Mouse (Mus musculus) CD4-positive, CD25-positive, alpha-beta regulatory T cell (primary cell): ENCODE results near the gene Krt35. TPM values are rescaled to one million over a fixed set of nuclear protein-coding genes. Genes with fewer than 3 reads are reported as not detected.

Source experiments
- polyA plus RNA-seq: library from polyadenylated mRNA; unstranded; fragments of 100-300 nt; shearing (Covaris generic); gene quantifications from one replicate; pipeline ENCODE4 v1.2.1, GENCODE M21; 2017

Krt35 gene
- not detected for polyA plus RNA-seq

DNA sequence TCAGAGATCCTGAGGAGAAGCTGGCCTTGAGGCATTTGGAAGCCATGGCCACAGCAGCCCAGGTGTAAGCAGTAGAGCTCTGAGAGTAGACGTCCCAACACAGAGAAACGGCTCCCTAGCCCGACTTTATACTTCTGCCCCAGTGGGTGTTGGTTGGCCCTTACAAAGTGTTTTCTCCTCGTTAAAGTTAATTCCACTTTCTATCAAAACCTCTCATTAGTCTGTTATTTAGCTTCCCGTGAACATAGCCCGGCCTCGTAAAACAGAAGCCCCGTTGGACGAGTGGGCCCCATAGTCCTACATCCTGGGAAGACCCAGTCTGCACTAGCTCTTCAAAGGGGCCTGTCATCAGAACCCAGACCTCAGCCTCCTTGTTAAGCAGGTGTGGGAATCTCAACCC is at the start of gene Krt35:
Gene Krt35, minus strand, starts transcription at position 101 of the 400 bp plus-strand sequence.

DNA sequence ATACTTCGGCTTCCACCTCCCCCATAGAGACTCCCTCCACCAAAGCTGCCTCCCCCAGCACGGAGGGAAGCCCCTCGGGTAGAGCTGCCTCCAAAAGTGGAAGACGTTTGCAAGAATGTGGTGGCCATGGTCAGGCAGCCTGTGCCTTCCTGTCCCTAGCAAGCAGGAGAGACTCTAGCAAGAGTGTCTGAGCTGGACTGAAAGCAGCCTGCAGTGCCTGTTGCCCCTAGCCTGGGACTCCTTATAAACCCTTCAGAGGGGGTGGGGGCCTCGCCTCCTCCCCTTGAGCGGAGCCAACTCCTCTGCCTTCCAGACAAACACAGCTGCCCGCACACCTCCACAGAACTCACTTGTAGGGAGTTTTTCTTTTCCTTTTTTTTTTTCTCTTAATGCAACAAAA is 39.7 kb upstream of the Krt35 start, which contains the start of gene Krt15:
Gene Krt15, minus strand, starts transcription at position 198 of the 400 bp plus-strand sequence.

DNA sequence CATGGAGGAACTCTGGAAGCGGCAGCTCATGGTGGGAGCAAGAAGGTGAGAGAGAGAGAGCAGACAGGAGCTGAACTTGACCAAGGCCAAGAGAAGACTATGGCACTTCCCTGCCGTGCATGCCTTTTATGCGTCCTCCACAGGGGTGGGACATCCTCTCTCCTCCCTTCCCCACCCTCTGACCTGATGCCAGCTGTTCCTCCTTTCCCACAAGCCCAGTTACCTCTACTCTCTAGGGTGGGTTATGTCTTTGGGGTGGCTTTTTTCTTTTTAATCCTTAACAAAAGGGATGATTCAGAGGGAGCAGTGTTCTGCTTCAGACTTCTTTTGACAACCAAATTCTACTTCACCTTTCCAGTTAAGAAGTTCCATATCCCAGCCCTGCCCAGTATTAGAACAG is 25.4 kb upstream of the Krt35 start, which contains the start of gene Krt13:
Gene Krt13, minus strand, starts transcription at position 101 of the 400 bp plus-strand sequence.

DNA sequence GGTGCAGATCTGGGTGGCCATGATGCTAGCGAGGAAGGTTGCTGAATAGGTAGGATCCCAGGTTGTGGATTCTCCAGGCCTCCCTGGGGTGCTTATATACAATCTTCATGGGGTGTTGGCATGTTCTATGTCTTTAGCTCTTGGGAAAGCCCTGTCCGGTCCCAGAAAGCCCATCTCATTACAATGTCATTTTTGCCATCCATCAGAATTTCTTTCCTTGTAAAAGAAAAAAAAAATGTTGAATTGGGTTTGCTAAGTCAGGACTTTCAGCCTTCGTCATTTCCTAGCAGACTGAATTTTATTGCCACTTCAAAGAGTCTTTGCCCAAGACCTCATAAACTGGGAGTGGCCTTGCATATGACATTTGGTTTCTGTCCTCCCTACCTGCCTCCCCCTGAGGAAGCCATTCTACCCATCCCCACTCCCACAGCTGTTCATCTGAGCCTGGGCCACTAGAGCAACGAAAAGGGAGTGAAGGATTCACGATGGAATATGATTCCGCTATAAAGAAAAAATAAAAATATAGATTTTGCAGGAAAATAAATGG is 9.6 kb upstream of the Krt35 start, which contains the start of gene Krt36:
Gene Krt36, minus strand, starts transcription at position 51 of the 547 bp plus-strand sequence.

DNA sequence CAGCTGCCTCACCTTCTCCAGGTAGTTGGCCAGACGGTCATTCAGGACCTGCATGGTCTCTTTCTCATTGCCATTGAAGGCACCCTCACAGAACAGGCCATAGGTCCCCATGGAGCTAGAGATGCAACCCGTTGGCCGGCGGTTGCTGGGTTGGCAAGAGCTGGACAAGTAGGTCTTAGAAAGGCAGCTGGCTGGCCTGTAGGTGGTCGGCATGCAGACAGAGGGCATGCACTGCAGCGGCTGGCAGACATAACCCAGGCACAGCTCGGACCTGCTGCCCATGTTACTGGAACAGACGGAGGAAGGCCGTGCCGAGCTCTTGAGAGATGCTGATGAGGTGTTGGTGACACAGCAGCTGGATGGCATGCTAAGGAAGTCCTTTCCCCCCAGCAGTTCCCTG is 8.2 kb downstream of the Krt35 start, which contains the start of gene Krt32:
Gene Krt32, minus strand, starts transcription at position 366 of the 400 bp plus-strand sequence.

DNA sequence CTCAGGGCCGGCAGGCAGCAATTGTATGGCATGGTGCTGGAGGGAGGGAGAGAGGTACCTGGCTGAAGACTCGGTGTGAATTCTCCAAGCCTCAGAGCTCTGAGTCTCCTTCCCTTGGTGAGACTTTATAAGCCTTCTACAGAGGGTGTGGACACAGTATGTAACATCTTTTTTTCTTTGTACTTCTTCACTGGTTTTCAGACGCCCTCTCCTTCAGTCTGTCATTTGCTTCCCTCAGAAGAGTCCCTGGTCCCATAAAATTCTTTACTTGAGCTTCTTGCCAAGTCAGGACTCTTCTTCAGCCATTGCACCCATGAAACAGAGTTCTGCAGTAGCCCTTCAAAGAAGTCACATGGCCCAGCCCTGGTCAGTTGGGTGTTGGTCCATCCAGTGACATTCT is 45.6 kb downstream of the Krt35 start, which contains the start of gene Krt31:
Gene Krt31, minus strand, starts transcription at position 101 of the 400 bp plus-strand sequence.

Other genes starting within 250 kb of the Krt35 start
- not detected for gene Krtap4-16, start 244.6 kb downstream of the Krt35 start, polyA plus RNA-seq
- gene Gm11568, start 238.3 kb downstream of the Krt35 start, polyA plus RNA-seq: not detected
- gene Gm11559, start 231.8 kb downstream of the Krt35 start, polyA plus RNA-seq: not detected
- not detected for gene Krtap9-1, start 222.9 kb downstream of the Krt35 start, polyA plus RNA-seq
- not detected for gene Gm11567, start 217.1 kb downstream of the Krt35 start, polyA plus RNA-seq
- not detected for gene Krtap31-1, start 188.3 kb downstream of the Krt35 start, polyA plus RNA-seq
- gene Gm11565, start 181.5 kb downstream of the Krt35 start, polyA plus RNA-seq: not detected
- not detected for gene Krtap31-2, start 159.9 kb downstream of the Krt35 start, polyA plus RNA-seq
- gene Krtap9-5, start 147.8 kb downstream of the Krt35 start, polyA plus RNA-seq: not detected
- not detected for gene Krtap29-1, start 117.2 kb downstream of the Krt35 start, polyA plus RNA-seq
- not detected for gene Krtap16-1, start 109.6 kb downstream of the Krt35 start, polyA plus RNA-seq
- gene Krtap17-1, start 102.2 kb downstream of the Krt35 start, polyA plus RNA-seq: not detected
- gene Krt33a, start 80.0 kb downstream of the Krt35 start, polyA plus RNA-seq: not detected
- gene Krt33b, start 66.4 kb downstream of the Krt35 start, polyA plus RNA-seq: not detected
- gene Krt34, start 54.7 kb downstream of the Krt35 start, polyA plus RNA-seq: not detected
- not detected for gene Krt31, start 45.7 kb downstream of the Krt35 start, polyA plus RNA-seq
- gene Krt32, start 8.0 kb downstream of the Krt35 start, polyA plus RNA-seq: not detected
- not detected for gene Krt36, start 9.4 kb upstream of the Krt35 start, polyA plus RNA-seq
- not detected for gene Krt13, start 25.3 kb upstream of the Krt35 start, polyA plus RNA-seq
- not detected for gene Krt15, start 39.7 kb upstream of the Krt35 start, polyA plus RNA-seq
- gene Krt19, start 52.4 kb upstream of the Krt35 start, polyA plus RNA-seq: not detected
- not detected for gene Krt9, start 97.0 kb upstream of the Krt35 start, polyA plus RNA-seq
- gene Krt14, start 111.3 kb upstream of the Krt35 start, polyA plus RNA-seq: not detected
- not detected for gene Krt16, start 152.7 kb upstream of the Krt35 start, polyA plus RNA-seq
- gene Krt17, start 164.8 kb upstream of the Krt35 start, polyA plus RNA-seq: 0.30 TPM
- not detected for gene Krt42, start 173.6 kb upstream of the Krt35 start, polyA plus RNA-seq
- gene Eif1, start 223.6 kb upstream of the Krt35 start, polyA plus RNA-seq: 2,424 TPM
- not detected for gene Gast, start 238.2 kb upstream of the Krt35 start, polyA plus RNA-seq